35 mouse cellular contexts compared by ENCODE assay signal in the genomic region with DNA sequence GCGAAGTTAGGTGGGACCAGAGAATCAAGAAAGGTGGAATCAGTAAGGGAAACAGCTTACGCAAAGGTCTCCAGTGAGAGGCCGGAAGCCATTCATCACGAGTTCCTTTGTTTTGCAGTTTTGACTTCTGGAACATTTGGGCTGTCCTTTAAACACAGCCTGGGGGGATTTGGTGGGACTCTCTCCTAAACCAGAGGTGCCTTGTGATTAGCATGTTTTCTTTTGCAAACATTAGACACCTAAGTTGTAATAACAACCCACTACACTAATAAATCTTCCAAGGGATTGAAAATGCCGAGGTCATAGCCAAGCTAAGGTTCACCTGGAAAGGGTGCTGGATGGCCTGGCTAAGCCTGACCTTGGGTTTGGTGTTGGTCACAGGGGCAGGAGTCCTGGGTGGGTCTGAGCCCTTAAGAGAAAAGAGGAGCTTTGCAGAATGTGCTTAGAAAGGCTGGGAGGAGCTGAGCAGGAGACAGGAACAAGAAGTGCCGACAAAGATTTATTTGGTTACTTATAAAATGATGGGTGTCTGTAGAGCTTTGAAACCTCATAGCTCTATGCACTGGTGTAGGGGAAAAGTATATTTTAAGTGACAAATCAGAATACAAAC. TPM values are rescaled to one million over a fixed set of nuclear protein-coding genes. Genes with fewer than 3 reads are reported as not detected.
DNase-seq lines count a peak whose midpoint lies in the region; ATAC-seq and TF ChIP-seq lines count a peak whose summit lies in the region.
"Had no signal": no experiment of that assay in that cellular context is flagged by ENCODE, and none has a peak within 500 bp of the region (broad histone marks: within the 10 kb centered on the region; RNA-seq: fewer than 3 reads in every experiment).

No protein-coding gene starts in this region.

- DNase-seq in kidney, adult 2 months: peak; percentile 54
- no peak for DNase-seq in kidney, postnatal 10 days
- peak; percentile 20 for DNase-seq in lung, embryonic 14.5 days
- no peak for DNase-seq in lung, adult 2 months
- peak; percentile 81 for DNase-seq in R1 (ENCODE audit: low read depth, low spot score)
- no peak for DNase-seq in embryo, embryonic 9.5 days (ENCODE audit: extremely low spot score)
- DNase-seq: adrenal gland, adult 8-10 months; cerebellum, adult 8-10 months; cerebellum, postnatal 25 days; gastrocnemius, postnatal 25 days; heart, adult 18-20 months; heart, postnatal 4 days; layer of hippocampus, postnatal 36 days; left cerebral cortex, postnatal 4 days; liver, postnatal 0 days; lung, postnatal 14 days; thymus, postnatal 4 days had no signal

- H3K36me3 ChIP-seq in kidney, adult 2 months (ENCODE audit: control insufficient read depth, insufficient read depth, low read length): no peaks in the 10 kb centered on the region
- 0 out of 2 replicates have a peak, but pooled peaks cover 5% of the 10 kb centered on the region for H3K36me3 ChIP-seq in lung, embryonic 14.5 days (ENCODE audit: insufficient read depth)
- H3K36me3 ChIP-seq: embryonic facial prominence, embryonic 12.5 days; forebrain, embryonic 15.5 days; heart, embryonic 12.5 days; hindbrain, embryonic 13.5 days; liver, embryonic 12.5 days; midbrain, embryonic 12.5 days; neural tube, embryonic 12.5 days had no signal

- TF ChIP-seq POLR2A in kidney, adult 2 months (IDR thresholded peaks at IDR 0.05; ENCODE audit: low read depth, low read length): no peak
- TF ChIP-seq POLR2A in lung, adult 2 months (IDR thresholded peaks at IDR 0.05; ENCODE audit: borderline replicate concordance, extremely low read depth, low read depth, low read length): no peak

- WGBS in kidney, adult 2 months: 61% methylated on average over 6 of the region's 6 CpGs
- WGBS in lung, embryonic 14.5 days: 62% methylated on average over 6 of the region's 6 CpGs
- 61% methylated on average over 6 of the region's 6 CpGs for WGBS in lung, adult 2 months

- no peak for TF ChIP-seq CTCF in kidney, adult 2 months (conservative IDR thresholded peaks at IDR 0.05; ENCODE audit: insufficient read depth, insufficient read length, low read depth, low read length)
- TF ChIP-seq CTCF in lung, embryonic 14.5 days (IDR thresholded peaks at IDR 0.05; ENCODE audit: low read depth): no peak
- no peak for TF ChIP-seq CTCF in lung, adult 2 months (IDR thresholded peaks at IDR 0.05; ENCODE audit: insufficient read depth, low read length)

- peaks cover 9% of the 10 kb centered on the region; the same call in 1 of the 2 replicates for H3K4me1 ChIP-seq in kidney, adult 2 months (ENCODE audit: control insufficient read depth, insufficient read depth, low read length)
- no peaks in the 10 kb centered on the region for H3K4me1 ChIP-seq in lung, embryonic 14.5 days (ENCODE audit: insufficient read depth)
- no peaks in the 10 kb centered on the region for H3K4me1 ChIP-seq in lung, adult 2 months (ENCODE audit: control insufficient read depth, insufficient read depth, low read length)
- H3K4me1 ChIP-seq: embryonic facial prominence, embryonic 12.5 days; forebrain, embryonic 15.5 days; heart, embryonic 12.5 days; hindbrain, embryonic 13.5 days; liver, embryonic 12.5 days; midbrain, embryonic 12.5 days; neural tube, embryonic 12.5 days had no signal

- no peak for ATAC-seq in lung, embryonic 14.5 days (ENCODE audit: insufficient read depth)
- ATAC-seq in inflammation-experienced regulatory T-cells, adult 6 months: no peak
- ATAC-seq: CD4-positive, CD25-positive, alpha-beta regulatory T cell, adult 4 months; forebrain, embryonic 15.5 days; intestine, postnatal 0 days; liver, embryonic 12.5 days; liver, postnatal 0 days had no signal

- H3K27ac ChIP-seq in kidney, adult 2 months (ENCODE audit: insufficient read depth, low read depth, low read length): no peak overlapping the region
- no peak overlapping the region for H3K27ac ChIP-seq in lung, embryonic 14.5 days (ENCODE audit: low read depth)
- H3K27ac ChIP-seq: embryonic facial prominence, embryonic 12.5 days; forebrain, embryonic 15.5 days; hindbrain, embryonic 13.5 days; liver, embryonic 12.5 days; midbrain, embryonic 12.5 days; neural tube, embryonic 12.5 days had no signal

- H3K27me3 ChIP-seq in kidney, adult 2 months (replicated peaks; ENCODE audit: control insufficient read depth, insufficient read depth, low read length): no peaks in the 10 kb centered on the region
- H3K27me3 ChIP-seq in lung, embryonic 14.5 days (ENCODE audit: insufficient read depth, low read length): no peaks in the 10 kb centered on the region
- H3K27me3 ChIP-seq: embryonic facial prominence, embryonic 12.5 days; forebrain, embryonic 15.5 days; heart, embryonic 12.5 days; hindbrain, embryonic 13.5 days; liver, embryonic 12.5 days; midbrain, embryonic 12.5 days; neural tube, embryonic 12.5 days had no signal

- no peaks in the 10 kb centered on the region for H3K9me3 ChIP-seq in lung, embryonic 14.5 days (ENCODE audit: low read depth, low read length)
- H3K9me3 ChIP-seq: embryonic facial prominence, embryonic 12.5 days; forebrain, embryonic 15.5 days; heart, embryonic 12.5 days; hindbrain, embryonic 13.5 days; liver, embryonic 12.5 days; megakaryocyte, embryonic 14.5 days; midbrain, embryonic 12.5 days; neural tube, embryonic 12.5 days had no signal

- H3K4me3 ChIP-seq in kidney, adult 2 months (ENCODE audit: insufficient read depth, low read depth, low read length): no peak overlapping the region
- no peak overlapping the region for H3K4me3 ChIP-seq in lung, embryonic 14.5 days (ENCODE audit: low read depth, low read length)
- no peak overlapping the region for H3K4me3 ChIP-seq in lung, adult 2 months (replicated peaks; ENCODE audit: extremely low read depth, low read depth, low read length)
- H3K4me3 ChIP-seq: embryonic facial prominence, embryonic 12.5 days; forebrain, embryonic 15.5 days; heart, embryonic 12.5 days; hindbrain, embryonic 13.5 days; liver, embryonic 12.5 days; megakaryocyte, embryonic 14.5 days; midbrain, embryonic 12.5 days; myocyte; neural tube, embryonic 12.5 days had no signal

- H3K4me2 ChIP-seq in lung, embryonic 14.5 days: no peak overlapping the region
- H3K4me2 ChIP-seq: embryonic facial prominence, embryonic 12.5 days; forebrain, embryonic 15.5 days; heart, embryonic 12.5 days; hindbrain, embryonic 13.5 days; liver, embryonic 12.5 days; midbrain, embryonic 12.5 days; neural tube, embryonic 12.5 days had no signal

- H3K9ac ChIP-seq in lung, embryonic 14.5 days: no peak overlapping the region
- H3K9ac ChIP-seq: embryonic facial prominence, embryonic 12.5 days; forebrain, embryonic 15.5 days; heart, embryonic 12.5 days; hindbrain, embryonic 13.5 days; liver, embryonic 12.5 days; liver, postnatal 0 days; midbrain, embryonic 12.5 days; neural tube, embryonic 12.5 days had no signal

RNA-seq across cellular contexts. Expression of a gene that starts 28.3 kb away (rescaled TPM):
- polyA plus RNA-seq in kidney, adult 2 months (2012; rRNA removed): not detected in 2 replicates
- not detected in 2 replicates for polyA plus RNA-seq in lung, embryonic 14.5 days (2014; fragmentation: Nextera tagmentation; extraction: Ambion mirVana)
- not detected in 2 replicates for polyA plus RNA-seq in lung, adult 2 months (2012; rRNA removed)
- not detected for polyA plus RNA-seq in inflammation-experienced regulatory T-cells, adult 6 months (2017; shearing (Covaris generic))
- polyA plus RNA-seq: CD4-positive, CD25-positive, alpha-beta regulatory T cell, adult 4 months; embryonic facial prominence, embryonic 12.5 days; forebrain, embryonic 15.5 days; frontal cortex, adult 2 months; heart, embryonic 12.5 days; heart, postnatal 0 days; hindbrain, embryonic 13.5 days; intestine, postnatal 0 days; large intestine, adult 2 months; limb, embryonic 14.5 days; liver, embryonic 12.5 days; liver, postnatal 0 days; midbrain, embryonic 12.5 days; midbrain, postnatal 0 days; myocyte; neural tube, embryonic 12.5 days; thymus, postnatal 0 days had no signal

Comparison
In these comparisons a context has a peak if more than half of its experiments do, and no peak if none do; other contexts are left out.
1. DNase-seq: peak in kidney, adult 2 months (single experiment), lung, embryonic 14.5 days (single experiment) and R1 (single experiment); none in kidney, postnatal 10 days (single experiment), lung, adult 2 months (single experiment) and embryo, embryonic 9.5 days (single experiment).